Mouse (Mus musculus) ES-Bruce4 (cell line): ENCODE results near the gene Abcc4. TPM values are rescaled to one million over a fixed set of nuclear protein-coding genes. Genes with fewer than 3 reads are reported as not detected.
"Not testable (repeated sequence)": the region's sequence is repeated elsewhere in the genome, so short reads cannot be mapped to it uniquely, and the experiment has no call there.

Source experiments
- H3K27ac ChIP-seq: 2 replicates; pipeline ENCODE4 v1.5.1; 2012; ENCODE audit warnings: low read length, inconsistent platforms; ENCODE audit not compliant: insufficient read depth
- H3K27me3 ChIP-seq: 2 replicates; pipeline ENCODE4 v1.6.1; 2012; ENCODE audit warnings: mild to moderate bottlenecking, low read length, inconsistent platforms; ENCODE audit not compliant: control insufficient read depth, poor library complexity, insufficient read depth, severe bottlenecking
- H3K36me3 ChIP-seq: 2 replicates; pipeline ENCODE4 v1.6.1; 2012; ENCODE audit warnings: inconsistent platforms, mild to moderate bottlenecking, low read length, moderate library complexity; ENCODE audit not compliant: control insufficient read depth, poor library complexity, insufficient read depth, severe bottlenecking
- H3K4me1 ChIP-seq: one replicate; pipeline ENCODE4 v1.8.1; 2011; ENCODE audit warnings: low read length; ENCODE audit not compliant: control insufficient read depth, insufficient read depth
- H3K4me3 ChIP-seq: 2 replicates; pipeline ENCODE4 v1.5.1; 2011; ENCODE audit warnings: low read depth, mild to moderate bottlenecking, low read length
- H3K9ac ChIP-seq: 2 replicates; pipeline ENCODE4 v1.6.1; 2012; ENCODE audit warnings: low read depth, mild to moderate bottlenecking, inconsistent platforms; ENCODE audit not compliant: poor library complexity, severe bottlenecking
- H3K9me3 ChIP-seq: replicated peaks from 2 replicates; pipeline ENCODE4 v1.6.1; 2012; ENCODE audit warnings: mild to moderate bottlenecking, low read length, inconsistent platforms; ENCODE audit not compliant: control insufficient read depth, poor library complexity, insufficient read depth, severe bottlenecking
- CTCF ChIP-seq: IDR thresholded peaks from one replicate; pipeline ENCODE4 v1.8.1; 2011; ENCODE audit warnings: low read depth, low read length
- EP300 ChIP-seq: IDR thresholded peaks from 2 replicates; pipeline ENCODE4 v1.6.1; 2011; ENCODE audit warnings: low read depth, low read length; ENCODE audit not compliant: insufficient read depth
- POLR2A ChIP-seq: IDR thresholded peaks from one replicate; pipeline ENCODE4 v1.8.1; 2011; ENCODE audit warnings: low read length; ENCODE audit not compliant: insufficient read depth
- polyA plus RNA-seq: library from polyadenylated mRNA; stranded (reverse); fragments of >200 nt; gene quantifications from 2 replicates; pipeline ENCODE4 v1.2.4, GENCODE M21; 2011; ENCODE audit warnings: low read depth; ENCODE audit not compliant: missing spikeins, insufficient read depth, insufficient read length

Gene Abcc4
- polyA plus RNA-seq, 1 experiment = 32.2 TPM

- Histone ChIP-seq H3K4me3 (no peak overlapping the region), H3K27me3 (no peaks in the 10 kb centered on the region), H3K27ac (peak overlapping the region; percentile 72), H3K9me3 (no peaks in the 10 kb centered on the region), H3K9ac (no peak overlapping the region), H3K4me1 (peaks cover 2% of the 10 kb centered on the region), H3K36me3 (no peaks in the 10 kb centered on the region)
- TF ChIP-seq POLR2A = no peak
- 0 out of 2 replicates have a peak, but pooled peaks have one; percentile 52 for TF ChIP-seq EP300
These were observed 163.1 kb downstream of the Abcc4 start for GRCm38 (mm10) chr14:118542947-118543346.

- H3K9ac ChIP-seq = no peak overlapping the region
These were observed 174.5 kb downstream of the Abcc4 start for GRCm38 (mm10) chr14:118531539-118531938.

GRCm38 (mm10) chr14:118514280-118515031 lies 191.6 kb downstream of the Abcc4 start:
- Histone ChIP-seq H3K9ac (no peak overlapping the region), H3K9me3 (no peaks in the 10 kb centered on the region), H3K36me3 (peaks cover 7% of the 10 kb centered on the region; the same call in 1 of the 2 replicates), H3K4me3 (no peak overlapping the region), H3K4me1 (no peaks in the 10 kb centered on the region), H3K27ac (no peak overlapping the region), H3K27me3 (no peaks in the 10 kb centered on the region)
- TF ChIP-seq EP300 = no peak
- no peak for TF ChIP-seq POLR2A
- no peak for TF ChIP-seq CTCF

More at GRCm38 (mm10) chr14:118531539-118531938, 174.5 kb downstream of the Abcc4 start:
- Histone ChIP-seq H3K4me1 (no peaks in the 10 kb centered on the region), H3K36me3 (no peaks in the 10 kb centered on the region), H3K27me3 (no peaks in the 10 kb centered on the region), H3K9me3 (no peaks in the 10 kb centered on the region), H3K4me3 (no peak overlapping the region), H3K27ac (no peak overlapping the region)
- TF ChIP-seq POLR2A = no peak
- TF ChIP-seq EP300 = no peak
- no peak for TF ChIP-seq CTCF

GRCm38 (mm10) chr14:118511715-118512114 lies 194.3 kb downstream of the Abcc4 start:
- H3K27me3 ChIP-seq, H3K4me1 ChIP-seq, H3K27ac ChIP-seq, H3K36me3 ChIP-seq, H3K9me3 ChIP-seq, H3K4me3 ChIP-seq, H3K9ac ChIP-seq: not testable (repeated sequence)

DNA sequence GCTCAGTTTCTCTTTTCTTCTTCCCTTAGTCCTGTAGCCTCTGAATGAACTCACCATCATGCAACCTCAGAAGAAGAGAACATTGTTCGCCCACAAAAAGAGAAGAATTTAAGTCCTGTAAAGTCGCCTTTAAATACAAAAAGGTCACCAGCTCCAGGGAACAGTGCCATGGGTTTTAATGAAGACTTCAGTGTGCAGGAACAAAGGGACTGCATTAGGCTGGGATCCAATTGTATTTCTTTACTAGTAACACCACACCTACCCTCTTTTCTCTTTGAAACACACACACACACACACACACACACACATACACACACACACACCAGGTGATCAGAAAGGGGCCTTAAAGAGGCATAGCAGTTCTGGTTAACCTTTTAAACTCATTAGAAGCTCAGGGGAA lies 195.2 kb downstream of the Abcc4 start:
- Histone ChIP-seq H3K27ac (no peak overlapping the region), H3K36me3 (peaks cover 6% of the 10 kb centered on the region; the same call in 1 of the 2 replicates), H3K27me3 (no peaks in the 10 kb centered on the region), H3K4me1 (no peaks in the 10 kb centered on the region), H3K9me3 (no peaks in the 10 kb centered on the region), H3K4me3 (no peak overlapping the region), H3K9ac (no peak overlapping the region)
- no peak for TF ChIP-seq EP300
- TF ChIP-seq POLR2A = no peak
- no peak for TF ChIP-seq CTCF

DNA sequence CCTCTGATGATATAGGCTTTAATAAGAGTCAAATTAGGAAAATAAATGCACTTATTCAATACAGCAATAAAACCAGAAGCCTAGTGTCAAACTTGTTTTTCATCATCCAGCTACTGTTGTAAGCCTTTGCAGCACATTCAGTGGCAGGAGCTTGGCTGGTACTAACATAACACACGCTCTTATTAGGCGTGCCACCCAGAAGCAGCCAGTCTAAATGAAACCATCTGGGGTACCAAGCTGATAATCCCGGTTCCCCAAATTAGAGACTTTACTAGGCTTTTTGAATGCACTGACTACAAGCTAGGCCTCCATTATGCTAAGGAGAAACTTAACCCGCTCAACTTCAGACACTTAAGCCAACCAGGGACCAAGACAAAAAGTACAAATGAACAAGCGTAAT lies 195.8 kb downstream of the Abcc4 start:
- Histone ChIP-seq H3K27me3 (no peaks in the 10 kb centered on the region), H3K9me3 (no peaks in the 10 kb centered on the region), H3K4me1 (no peaks in the 10 kb centered on the region), H3K9ac (no peak overlapping the region), H3K27ac (no peak overlapping the region), H3K36me3 (peaks cover 6% of the 10 kb centered on the region; the same call in 1 of the 2 replicates), H3K4me3 (no peak overlapping the region)
- TF ChIP-seq EP300 (no peak), CTCF (no peak), POLR2A (no peak)
